Mouse (Mus musculus) forebrain, embryonic 11.5 days (tissue): Measurements from ENCODE around the gene Efhd2. TPM values are rescaled to one million over a fixed set of nuclear protein-coding genes. Genes with fewer than 3 reads are reported as not detected.

Source experiments
- ATAC-seq: fragments of 200-750 bp; cut with Nextera tagmentation; replicated peaks from 2 replicates; pipeline ENCODE4 v1.8.0; 2017; ENCODE audit warnings: moderate TSS enrichment; ENCODE audit not compliant: low FRiP score
- DNase-seq: peaks from one replicate; pipeline ENCODE4 v3.0.0-alpha.2; 2017; ENCODE audit warnings: low spot score
- H3K27ac ChIP-seq: fragments of 300-500 bp; sonication (generic); 2 replicates; pipeline ENCODE4 v1.5.1; 2014; ENCODE audit warnings: low read depth, low read length
- H3K27me3 ChIP-seq: fragments of 300-500 bp; sonication (generic); 2 replicates; pipeline ENCODE4 v1.6.1; 2014; ENCODE audit warnings: mild to moderate bottlenecking, low read length, mixed read lengths; ENCODE audit not compliant: control insufficient read depth, insufficient read depth
- H3K36me3 ChIP-seq: fragments of 300-500 bp; sonication (generic); 2 replicates; pipeline ENCODE4 v1.6.1; 2014; ENCODE audit warnings: mild to moderate bottlenecking, low read length, moderate library complexity, mixed read lengths; ENCODE audit not compliant: control insufficient read depth, insufficient read depth
- H3K4me1 ChIP-seq: fragments of 300-500 bp; sonication (generic); replicated peaks from 2 replicates; pipeline ENCODE4 v1.6.1; 2014; ENCODE audit warnings: low read length, mixed read lengths; ENCODE audit not compliant: control insufficient read depth, insufficient read depth
- H3K4me2 ChIP-seq: fragments of 300-500 bp; sonication (generic); 2 replicates; pipeline ENCODE4 v1.6.1; 2014; ENCODE audit warnings: low read depth, mild to moderate bottlenecking, low read length, moderate library complexity, mixed read lengths; ENCODE audit not compliant: severe bottlenecking
- H3K4me3 ChIP-seq: fragments of 300-500 bp; sonication (generic); 2 replicates; pipeline ENCODE4 v1.5.1; 2014; ENCODE audit warnings: low read depth, low read length
- H3K9ac ChIP-seq: fragments of 300-500 bp; sonication (generic); 2 replicates; pipeline ENCODE4 v1.6.1; 2014; ENCODE audit warnings: low read length
- H3K9me3 ChIP-seq: fragments of 300-500 bp; sonication (generic); 2 replicates; pipeline ENCODE4 v1.6.1; 2016; ENCODE audit warnings: low read length, mixed read lengths; ENCODE audit not compliant: control insufficient read depth
- WGBS: fragments of 180-500 bp; shearing (Covaris S2); extraction: QIAGEN DNeasy Blood & Tissue Kit; methylation state at CpG from one replicate; pipeline ENCODE4 v1.1.7; 2014; 5-methylcytosine and 5-hydroxymethylcytosine counted together
- polyA plus RNA-seq: library from polyadenylated mRNA; unstranded; fragments of >200 nt; fragmentation: Nextera tagmentation; extraction: Ambion mirVana; gene quantifications from 2 replicates; pipeline ENCODE4 v1.2.1, GENCODE M21; 2014

The Efhd2 gene
- 43.4 and 45.3 TPM in 2 replicates for polyA plus RNA-seq

DNA sequence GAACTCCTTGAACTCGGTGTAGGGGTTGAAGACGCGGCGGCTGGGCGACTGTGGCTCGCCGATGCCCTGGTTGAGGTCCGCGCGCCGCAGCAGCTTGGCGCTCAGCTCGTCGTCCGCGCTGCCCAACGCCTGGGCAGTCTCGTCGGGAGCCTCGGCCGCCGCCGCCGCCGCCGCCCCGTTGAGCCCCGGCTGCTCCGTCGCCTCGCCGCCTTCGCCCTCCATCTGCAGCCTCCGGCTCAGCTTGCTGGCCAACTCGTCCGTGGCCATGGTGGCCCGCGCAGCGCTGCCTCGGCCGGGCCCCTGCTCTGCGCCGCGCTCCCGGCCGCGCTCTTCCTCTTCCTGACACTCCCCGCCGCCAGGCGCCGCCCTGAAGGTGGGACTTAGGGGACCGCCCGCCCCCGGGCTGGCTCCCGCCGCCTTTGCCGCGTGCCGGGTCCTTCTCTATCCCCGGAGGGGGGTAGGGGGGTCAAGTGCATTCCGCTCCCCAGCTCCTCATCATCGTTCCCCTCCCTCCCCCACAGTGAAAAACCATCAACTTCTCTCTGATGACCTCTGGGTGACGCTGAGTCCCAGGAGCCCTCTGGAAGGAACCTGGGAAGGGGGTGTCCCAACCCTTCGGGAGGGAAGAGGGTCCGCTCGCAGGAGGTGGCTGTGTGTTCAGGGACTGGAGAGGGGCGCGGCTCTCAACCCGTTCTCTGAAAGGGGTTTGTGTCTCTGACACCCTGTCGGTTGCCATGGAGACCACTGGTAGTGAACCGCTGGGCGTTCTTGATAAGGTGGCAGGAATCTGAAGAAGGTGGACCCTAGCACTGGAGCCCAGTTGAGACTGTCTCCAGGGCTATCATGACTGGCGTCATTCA lies at the start of gene Efhd2:
TSS of gene Efhd2 (minus strand) at position 320 of the 860 bp plus-strand sequence.
- H3K4me3 ChIP-seq: peak within 1 kb of the TSS; percentile 59
- under 1% methylated on average over 58 of the region's 73 CpGs for WGBS
- DNase-seq (peak; percentile 87), ATAC-seq (peak; percentile 90)
- no peaks in the 10 kb centered on the region for H3K9me3 ChIP-seq
- H3K36me3 ChIP-seq: no peaks in the 10 kb centered on the region
- H3K4me1 ChIP-seq: peaks cover 7% of the 10 kb centered on the region; the same call in 1 of the 2 replicates
- H3K27me3 ChIP-seq: no peaks in the 10 kb centered on the region
- no peak within 1 kb of the TSS for H3K27ac ChIP-seq
- peak within 1 kb of the TSS; percentile 84 for H3K9ac ChIP-seq
- peak within 1 kb of the TSS; percentile 97 for H3K4me2 ChIP-seq

DNA sequence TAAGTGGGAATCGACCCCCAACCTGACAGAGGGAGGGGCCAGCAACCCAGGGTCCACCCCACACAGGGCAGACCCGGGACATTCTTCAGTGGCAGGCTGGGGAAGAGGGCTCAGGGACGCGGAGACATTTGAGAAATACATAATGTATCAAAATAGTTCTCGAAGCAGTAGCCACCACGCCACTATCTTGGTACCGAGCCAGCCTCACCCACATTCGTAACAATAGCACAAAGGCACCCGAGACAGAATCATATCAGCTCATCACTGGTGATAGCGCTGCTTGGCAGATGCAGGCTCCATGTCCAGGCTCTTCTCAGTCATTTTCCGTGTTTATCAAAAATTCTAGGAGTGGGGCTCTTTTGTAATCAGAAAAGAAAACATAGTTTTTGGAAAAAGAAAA lies 49.2 kb upstream of the Efhd2 start:
- H3K27ac ChIP-seq: no peak overlapping the region
- no peak overlapping the region for H3K9ac ChIP-seq
- no peaks in the 10 kb centered on the region for H3K9me3 ChIP-seq
- no peak overlapping the region for H3K4me3 ChIP-seq
- no peak overlapping the region for H3K4me2 ChIP-seq
- no peak for ATAC-seq
- no peaks in the 10 kb centered on the region for H3K4me1 ChIP-seq
- no peaks in the 10 kb centered on the region for H3K36me3 ChIP-seq
- DNase-seq: no peak
- no peaks in the 10 kb centered on the region for H3K27me3 ChIP-seq
- WGBS: 93% methylated on average over 11 of the region's 11 CpGs

DNA sequence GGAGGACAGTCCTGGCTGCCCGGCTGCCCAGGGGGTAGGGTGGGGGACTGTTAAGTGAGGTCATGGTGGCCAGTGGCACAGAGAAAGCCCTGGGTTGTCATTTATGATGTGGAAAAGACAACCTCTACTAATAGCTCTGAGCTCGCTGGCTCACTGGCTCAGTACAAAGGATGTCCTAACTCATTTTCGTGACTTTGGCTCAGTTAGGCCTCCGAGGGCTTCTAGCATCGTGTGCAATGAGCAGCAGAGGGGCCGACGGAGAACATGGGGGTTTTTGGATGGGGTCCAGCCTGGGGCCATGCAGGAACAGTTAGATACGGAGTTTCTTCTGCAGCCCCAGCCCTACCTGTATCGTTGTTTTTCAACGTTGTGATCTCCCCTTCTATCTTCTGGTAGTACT lies 45.7 kb upstream of the Efhd2 start:
- Histone ChIP-seq H3K27ac (no peak overlapping the region), H3K9ac (no peak overlapping the region), H3K4me2 (no peak overlapping the region), H3K4me1 (no peaks in the 10 kb centered on the region), H3K4me3 (no peak overlapping the region), H3K9me3 (no peaks in the 10 kb centered on the region), H3K36me3 (no peaks in the 10 kb centered on the region), H3K27me3 (no peaks in the 10 kb centered on the region)
- 93% methylated on average over 10 of the region's 10 CpGs for WGBS
- no peak for ATAC-seq
- DNase-seq: no peak

DNA sequence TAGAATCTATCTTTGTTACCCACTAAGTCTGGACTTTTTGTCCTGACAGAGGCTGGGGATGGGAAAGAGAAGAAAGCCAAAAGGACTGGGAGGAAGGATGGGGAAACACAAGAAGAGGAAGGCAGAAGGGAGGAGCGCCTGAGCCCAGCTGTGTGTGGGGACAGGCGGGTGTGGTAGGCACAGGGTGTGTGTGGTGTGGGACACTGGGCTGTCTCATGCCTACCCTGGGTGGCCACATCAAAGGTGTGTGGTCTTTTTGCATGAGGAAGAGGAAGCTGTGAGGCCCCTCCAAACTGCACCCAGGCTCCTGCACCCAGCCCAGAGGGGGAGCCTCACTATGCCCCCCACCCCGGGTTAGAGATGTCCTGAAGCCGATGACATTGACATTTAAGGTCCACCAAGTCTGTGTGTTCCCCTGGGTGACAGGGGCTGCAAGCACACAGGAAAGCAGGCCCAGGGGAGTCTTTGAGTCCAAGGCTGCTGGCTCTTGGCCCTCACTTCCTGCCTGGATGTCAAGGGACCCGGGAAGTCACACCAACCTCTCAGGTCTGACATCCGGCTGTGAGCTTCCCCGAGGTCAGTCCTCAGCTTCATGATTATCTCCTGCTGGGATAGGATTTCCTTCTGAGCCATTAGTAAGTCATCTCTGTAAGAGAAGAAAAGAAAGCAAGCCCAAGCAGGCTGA lies 43.2 kb upstream of the Efhd2 start:
- 75% methylated on average over 7 of the region's 7 CpGs for WGBS
- Histone ChIP-seq H3K4me2 (no peak overlapping the region), H3K36me3 (no peaks in the 10 kb centered on the region), H3K9ac (no peak overlapping the region), H3K9me3 (no peaks in the 10 kb centered on the region), H3K4me3 (no peak overlapping the region), H3K27ac (no peak overlapping the region), H3K4me1 (no peaks in the 10 kb centered on the region; the same call in 1 of the 2 replicates), H3K27me3 (no peaks in the 10 kb centered on the region)
- no peak for DNase-seq
- ATAC-seq: no peak

DNA sequence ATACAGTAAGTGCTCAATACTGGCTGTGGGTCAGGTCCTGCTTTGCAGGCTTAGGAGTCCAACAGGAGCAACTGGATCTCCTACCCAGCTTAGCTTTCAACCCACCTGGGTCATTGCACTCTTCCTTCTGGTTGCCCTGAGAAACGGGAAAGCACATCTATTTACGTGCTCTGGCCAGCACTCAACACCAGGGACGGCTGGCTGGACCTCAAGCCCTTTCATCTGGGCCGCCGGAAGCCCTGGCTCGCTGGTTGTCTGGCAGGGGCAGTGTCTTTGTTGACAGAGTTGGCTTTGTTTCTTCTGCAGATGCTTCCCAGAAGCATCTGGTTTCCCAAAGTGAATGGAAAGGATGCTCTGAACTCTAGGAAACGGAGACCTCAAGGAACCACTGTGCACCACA lies 39.3 kb upstream of the Efhd2 start:
- H3K27ac ChIP-seq: no peak overlapping the region
- H3K9ac ChIP-seq: no peak overlapping the region
- H3K9me3 ChIP-seq: no peaks in the 10 kb centered on the region
- WGBS: 59% methylated on average over 7 of the region's 7 CpGs
- no peak overlapping the region for H3K4me3 ChIP-seq
- no peaks in the 10 kb centered on the region for H3K36me3 ChIP-seq
- ATAC-seq (no peak), DNase-seq (no peak)
- H3K4me1 ChIP-seq: no peaks in the 10 kb centered on the region; the same call in 1 of the 2 replicates
- no peak overlapping the region for H3K4me2 ChIP-seq
- H3K27me3 ChIP-seq: no peaks in the 10 kb centered on the region

DNA sequence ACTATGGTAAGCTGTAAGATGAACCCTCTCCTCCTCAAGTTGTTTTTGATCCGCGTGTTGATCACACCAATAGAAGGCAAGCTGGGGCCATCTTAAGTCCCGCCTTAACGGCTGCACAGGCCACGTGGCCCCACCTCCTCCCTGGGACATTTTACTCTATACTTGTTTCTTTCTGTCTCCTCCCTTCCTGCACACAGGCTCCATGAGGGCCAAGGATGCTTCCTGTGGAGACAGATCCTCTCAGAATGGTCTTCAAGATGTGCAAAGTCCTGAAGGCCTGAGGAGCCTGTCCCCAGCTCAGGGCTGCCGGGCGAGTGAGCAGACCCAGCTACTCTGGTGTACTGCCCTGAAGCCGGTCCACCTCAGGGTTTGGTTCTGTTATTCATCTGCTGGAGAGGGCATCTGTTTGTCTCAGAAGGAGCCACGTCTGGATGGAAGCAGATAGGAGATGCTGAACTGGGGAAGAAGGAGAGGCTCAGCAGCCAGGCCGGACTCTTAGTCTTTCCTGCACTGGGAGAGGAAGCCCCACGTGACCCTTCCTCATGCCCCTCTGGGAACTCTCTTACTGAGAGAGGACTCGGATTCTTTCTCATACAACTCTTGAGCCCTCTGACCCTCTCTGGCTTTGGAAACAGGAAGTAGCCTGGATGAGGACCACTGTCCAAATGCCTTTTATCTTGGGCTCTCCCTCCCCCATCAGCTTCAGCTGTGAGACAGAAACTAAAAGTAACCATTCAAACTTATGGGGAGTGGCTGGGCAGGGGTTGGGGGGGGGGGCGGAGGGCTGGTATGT lies 38.7 kb upstream of the Efhd2 start:
- no peaks in the 10 kb centered on the region for H3K36me3 ChIP-seq
- no peak for DNase-seq
- ATAC-seq: no peak
- 83% methylated on average over 13 of the region's 13 CpGs for WGBS
- no peak overlapping the region for H3K4me3 ChIP-seq
- no peak overlapping the region for H3K9ac ChIP-seq
- no peak overlapping the region for H3K27ac ChIP-seq
- H3K27me3 ChIP-seq: no peaks in the 10 kb centered on the region
- no peaks in the 10 kb centered on the region for H3K9me3 ChIP-seq
- H3K4me2 ChIP-seq: no peak overlapping the region
- H3K4me1 ChIP-seq: no peaks in the 10 kb centered on the region; the same call in 1 of the 2 replicates

DNA sequence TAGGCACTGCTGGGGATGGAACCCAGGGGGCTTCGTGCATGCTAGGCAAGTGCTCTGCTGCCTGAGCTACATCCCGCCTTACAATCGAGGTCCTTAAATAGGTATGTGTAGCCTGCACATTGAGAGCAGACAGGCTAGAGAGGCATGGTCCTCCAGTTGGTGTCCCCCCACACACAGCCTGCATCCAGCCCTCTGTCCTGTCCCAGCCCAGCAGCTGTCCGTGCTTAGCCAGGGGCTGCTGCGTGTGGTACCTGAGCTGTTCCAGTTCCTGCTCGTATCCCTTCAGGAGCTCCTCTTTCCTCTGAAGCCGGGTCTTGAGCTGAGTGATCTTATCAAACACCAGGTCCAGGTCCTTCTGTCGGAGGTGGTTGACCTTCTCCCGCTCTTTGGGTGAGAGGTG lies 30.0 kb upstream of the Efhd2 start:
- Histone ChIP-seq H3K27me3 (no peaks in the 10 kb centered on the region), H3K27ac (no peak overlapping the region), H3K36me3 (no peaks in the 10 kb centered on the region), H3K9ac (no peak overlapping the region), H3K4me3 (no peak overlapping the region), H3K9me3 (no peaks in the 10 kb centered on the region), H3K4me1 (peaks cover 24% of the 10 kb centered on the region), H3K4me2 (no peak overlapping the region)
- no peak for ATAC-seq
- DNase-seq: no peak
- 86% methylated on average over 9 of the region's 9 CpGs for WGBS

DNA sequence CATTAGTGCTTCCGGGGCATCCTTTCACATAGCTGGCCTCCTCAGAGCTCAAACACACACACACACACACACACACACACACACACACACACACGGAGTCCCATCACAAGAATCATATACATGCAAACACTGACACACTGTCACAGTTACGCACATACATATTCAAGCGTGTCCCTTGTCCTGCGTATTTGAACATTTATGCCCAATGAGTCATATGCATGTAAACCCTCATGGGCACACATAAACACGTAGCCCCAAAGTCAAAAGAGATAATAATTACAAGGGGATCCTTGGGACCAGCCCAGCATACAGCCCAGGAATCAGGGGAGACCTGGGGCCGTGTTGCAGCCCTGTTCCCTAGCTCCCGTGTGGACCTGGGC lies 27.7 kb upstream of the Efhd2 start:
- WGBS: 88% methylated on average over 8 of the region's 8 CpGs
- Histone ChIP-seq H3K4me3 (no peak overlapping the region), H3K4me1 (peaks cover 34% of the 10 kb centered on the region), H3K9ac (0 out of 2 replicates have a peak overlapping the region, but pooled peaks have one; percentile 6), H3K4me2 (no peak overlapping the region), H3K27me3 (no peaks in the 10 kb centered on the region), H3K9me3 (no peaks in the 10 kb centered on the region), H3K36me3 (no peaks in the 10 kb centered on the region), H3K27ac (peak overlapping the region; percentile 94)
- DNase-seq (no peak), ATAC-seq (no peak)
